Mouse (Mus musculus) fibroblast of lung, adult 2 months (primary cell): Measurements from ENCODE around the gene Rcn3.
"Not testable (repeated sequence)": the region's sequence is repeated elsewhere in the genome, so short reads cannot be mapped to it uniquely, and the experiment has no call there.

Experiments used
- DNase-seq: peaks from one replicate; pipeline ENCODE4 v3.0.0-alpha.2; 2011; ENCODE audit warnings: low read depth

Gene Rcn3

GRCm38 (mm10) chr7:45097479-45097878, 5.5 kb upstream of the Rcn3 start:
- DNase-seq, result no peak

GRCm38 (mm10) chr7:45095965-45096364, 3.9 kb upstream of the Rcn3 start:
- DNase-seq, result not testable (repeated sequence)

GRCm38 (mm10) chr7:45095367-45095766, 3.3 kb upstream of the Rcn3 start:
- DNase-seq, result no peak

- DNase-seq, result no peak
Observed at GRCm38 (mm10) chr7:45094121-45094520, 2.1 kb upstream of the Rcn3 start.

- DNase-seq, result no peak
Observed at GRCm38 (mm10) chr7:45093516-45093905, 1.5 kb upstream of the Rcn3 start.

- no peak for DNase-seq
Observed at GRCm38 (mm10) chr7:45092828-45093515, 951 bp upstream of the Rcn3 start.

- DNase-seq, result no peak
Observed at GRCm38 (mm10) chr7:45091001-45091990, 725 bp downstream of the Rcn3 start.

GRCm38 (mm10) chr7:45090251-45090977, 1.6 kb downstream of the Rcn3 start:
- DNase-seq, result no peak

GRCm38 (mm10) chr7:45088597-45088996, 3.4 kb downstream of the Rcn3 start:
- no peak for DNase-seq

GRCm38 (mm10) chr7:45086084-45086483, 5.9 kb downstream of the Rcn3 start:
- no peak for DNase-seq

GRCm38 (mm10) chr7:45083300-45083890, 8.6 kb downstream of the Rcn3 start:
- DNase-seq, result no peak

- peak; percentile 56 for DNase-seq
Observed at GRCm38 (mm10) chr7:45082401-45083299, 9.4 kb downstream of the Rcn3 start.

- no peak for DNase-seq
Observed at GRCm38 (mm10) chr7:45081016-45081415, 11.0 kb downstream of the Rcn3 start.

- DNase-seq, result peak; percentile 67
Observed at GRCm38 (mm10) chr7:45079856-45080255, 12.2 kb downstream of the Rcn3 start.

- no peak for DNase-seq
Observed at GRCm38 (mm10) chr7:45078513-45078912, 13.5 kb downstream of the Rcn3 start.

GRCm38 (mm10) chr7:45077829-45078228, 14.2 kb downstream of the Rcn3 start:
- no peak for DNase-seq

GRCm38 (mm10) chr7:45077322-45077721, 14.7 kb downstream of the Rcn3 start:
- no peak for DNase-seq

GRCm38 (mm10) chr7:45076501-45076900, 15.5 kb downstream of the Rcn3 start:
- no peak for DNase-seq

GRCm38 (mm10) chr7:45075405-45075804, 16.6 kb downstream of the Rcn3 start:
- peak; percentile 51 for DNase-seq

- no peak for DNase-seq
Observed at GRCm38 (mm10) chr7:45073949-45074348, 18.1 kb downstream of the Rcn3 start.

- no peak for DNase-seq
Observed at GRCm38 (mm10) chr7:45073171-45073707, 18.8 kb downstream of the Rcn3 start.
